Mouse (Mus musculus) ES-E14 (cell line): ENCODE measurements at regions not wholly inside any gene's neighbourhood (a gene's known extent, or its start where the extent isn't known, plus 50 kb on each side); places are given as distances from the start of the nearest gene placed in this dataset.
"Not testable (repeated sequence)": the region's sequence is repeated elsewhere in the genome, so short reads cannot be mapped to it uniquely, and the experiment has no call there.

ENCODE experiments used
- DNase-seq: peaks from one replicate; pipeline ENCODE4 v3.0.0-alpha.2; 2013; ENCODE audit warnings: low read depth, low spot score
- H3K27ac ChIP-seq: 2 replicates; pipeline ENCODE4 v1.5.1; 2012; ENCODE audit warnings: low read depth, mild to moderate bottlenecking, low read length, moderate library complexity, mixed read lengths; ENCODE audit not compliant: poor library complexity, insufficient read depth, severe bottlenecking
- H3K36me3 ChIP-seq: 2 replicates; pipeline ENCODE4 v1.6.1; 2012; ENCODE audit warnings: mild to moderate bottlenecking, low read length, moderate library complexity, mixed read lengths; ENCODE audit not compliant: control insufficient read depth, poor library complexity, insufficient read depth, severe bottlenecking
- H3K4me1 ChIP-seq, 2 experiments: fragments of 150-350 bp in 1 of 2; sonication (generic) in 1 of 2; 2 replicates each; pipeline ENCODE4 v1.6.1; 2012; ENCODE audit warnings: low read length in 2 of 2, mild to moderate bottlenecking in 1 of 2, mixed read lengths in 1 of 2; ENCODE audit not compliant: control insufficient read depth in 2 of 2, insufficient read depth in 2 of 2, poor library complexity in 1 of 2
- H3K4me3 ChIP-seq, 2 experiments: fragments of 150-350 bp in 1 of 2; sonication (generic) in 1 of 2; 2 replicates each; pipeline ENCODE4 v1.5.1; 2012; ENCODE audit warnings: low read length in 2 of 2, low read depth in 1 of 2, mild to moderate bottlenecking in 1 of 2, mixed read lengths in 1 of 2; ENCODE audit not compliant: insufficient read depth in 1 of 2, poor library complexity in 1 of 2, severe bottlenecking in 1 of 2
- H3K9ac ChIP-seq: 2 replicates; pipeline ENCODE4 v1.6.1; 2012; ENCODE audit warnings: low read depth, mild to moderate bottlenecking, low read length, mixed read lengths; ENCODE audit not compliant: poor library complexity, insufficient read depth, severe bottlenecking
- H3K9me3 ChIP-seq: fragments of 150-350 bp; sonication (generic); 2 replicates; pipeline ENCODE4 v1.6.1; 2012; ENCODE audit warnings: low read depth, mild to moderate bottlenecking, low read length; ENCODE audit not compliant: control insufficient read depth, insufficient read depth
- CHD2 ChIP-seq: IDR thresholded peaks from 2 replicates; pipeline ENCODE4 v1.6.1; 2014; ENCODE audit warnings: mild to moderate bottlenecking, low read depth, low read length, inconsistent platforms
- HCFC1 ChIP-seq: IDR thresholded peaks from 2 replicates; pipeline ENCODE4 v1.6.1; 2012; ENCODE audit warnings: low read length, inconsistent platforms, borderline replicate concordance; ENCODE audit not compliant: insufficient read depth
- MAFK ChIP-seq: IDR thresholded peaks from 2 replicates; pipeline ENCODE4 v1.6.1; 2014; ENCODE audit warnings: mild to moderate bottlenecking, low read depth, low read length, inconsistent platforms; ENCODE audit not compliant: insufficient read depth
- ZC3H11A ChIP-seq: IDR thresholded peaks from 2 replicates; pipeline ENCODE4 v1.6.1; 2012; ENCODE audit warnings: low read depth, mild to moderate bottlenecking, inconsistent platforms, low read length, borderline replicate concordance
- ZNF384 ChIP-seq: IDR thresholded peaks from 2 replicates; pipeline ENCODE4 v1.6.1; 2012; ENCODE audit warnings: low read depth, low read length, inconsistent platforms
- in situ Hi-C, 2 experiments: fragments of 600-800 bp; cut with MboI; formaldehyde crosslinking; loops; one replicate each; pipeline ENCODE4 v1.15.1; 2025; ENCODE audit warnings: low sequenced_read_pairs in 2 of 2, inconsistent platforms in 1 of 2; ENCODE audit not compliant: unreplicated experiment in 2 of 2

- H3K4me3 ChIP-seq, DNase-seq, H3K9ac ChIP-seq, H3K4me1 ChIP-seq, H3K27ac ChIP-seq, H3K36me3 ChIP-seq, in situ Hi-C loops, H3K9me3 ChIP-seq: not testable (repeated sequence)
These were observed 306.4 kb upstream of the 5730507C01Rik start for GRCm38 (mm10) chr12:18207941-18208340.

- H3K27ac ChIP-seq, H3K4me1 ChIP-seq, H3K9me3 ChIP-seq, H3K36me3 ChIP-seq, H3K9ac ChIP-seq, H3K4me3 ChIP-seq, in situ Hi-C loops, DNase-seq: not testable (repeated sequence)
These were observed 297.8 kb upstream of the 5730507C01Rik start for GRCm38 (mm10) chr12:18216432-18216926.

GRCm38 (mm10) chr12:18224516-18224915, 289.8 kb upstream of the 5730507C01Rik start:
- DNase-seq: peak; percentile 42

GRCm38 (mm10) chr12:18226691-18227090, 287.6 kb upstream of the 5730507C01Rik start:
- peaks cover 10% of the 10 kb centered on the region for H3K9me3 ChIP-seq
- no peaks in the 10 kb centered on the region; the same call in 1 of the 2 replicates for H3K36me3 ChIP-seq
- no peak overlapping the region for H3K27ac ChIP-seq
- peak overlapping the region; percentile 7 to 20; a peak in 2 of 4 replicates for H3K4me3 ChIP-seq
- no peak for DNase-seq
- H3K9ac ChIP-seq: peak overlapping the region; percentile 15; the same call in 1 of the 2 replicates
- H3K4me1 ChIP-seq: peaks cover 0 to 2% of the 10 kb centered on the region in 2 experiments; a peak in 1 of 4 replicates
- no peak for TF ChIP-seq CHD2
- TF ChIP-seq MAFK: no peak
- TF ChIP-seq ZC3H11A: no peak
- no peak for TF ChIP-seq HCFC1
- TF ChIP-seq ZNF384: no peak
- in situ Hi-C loops: loop anchor here (25.0 kb wide), 1 partner anchor 936 kb away; no protein-coding TSS in a partner anchor

More at GRCm38 (mm10) chr12:18224516-18224915, 289.8 kb upstream of the 5730507C01Rik start:
- Histone ChIP-seq H3K4me3 (no peak overlapping the region), H3K36me3 (no peaks in the 10 kb centered on the region), H3K27ac (no peak overlapping the region), H3K9me3 (peaks cover 3% of the 10 kb centered on the region; the same call in 1 of the 2 replicates), H3K4me1 (peaks cover 0 to 2% of the 10 kb centered on the region in 2 experiments; a peak in 1 of 4 replicates), H3K9ac (no peak overlapping the region)
- TF ChIP-seq MAFK (no peak), CHD2 (no peak), HCFC1 (no peak), ZC3H11A (0 out of 2 replicates have a peak, but pooled peaks have one; percentile 36), ZNF384 (no peak)
- in situ Hi-C loops: no loop called here

GRCm38 (mm10) chr12:18231896-18232295, 282.4 kb upstream of the 5730507C01Rik start:
- H3K27ac ChIP-seq, DNase-seq, H3K4me3 ChIP-seq, H3K4me1 ChIP-seq, H3K9ac ChIP-seq, H3K36me3 ChIP-seq: not testable (repeated sequence)
- in situ Hi-C loops: loop anchor here (25.0 kb wide), 1 partner anchor 930 kb away; no protein-coding TSS in a partner anchor
- H3K9me3 ChIP-seq: peaks cover 13% of the 10 kb centered on the region

GRCm38 (mm10) chr12:18236330-18236729, 278.0 kb upstream of the 5730507C01Rik start:
- not testable (repeated sequence) for H3K36me3 ChIP-seq
- H3K9me3 ChIP-seq: peaks cover 20% of the 10 kb centered on the region
- in situ Hi-C loops: loop anchor here (5.0 to 25.0 kb wide), 2 partner anchors 51 to 926 kb away; no protein-coding TSS in a partner anchor

More at GRCm38 (mm10) chr12:18236330-18236729, 278.0 kb upstream of the 5730507C01Rik start:
- not testable (repeated sequence) for H3K4me3 ChIP-seq, H3K27ac ChIP-seq, H3K4me1 ChIP-seq, H3K9ac ChIP-seq, DNase-seq
